Mouse (Mus musculus) subcutaneous adipose tissue, adult 2 months (tissue): ENCODE data around the gene Asgr2. TPM values are rescaled to one million over a fixed set of nuclear protein-coding genes. Genes with fewer than 3 reads are reported as not detected.

Experiments
- polyA plus RNA-seq: library from polyadenylated mRNA; depleted of rRNA; stranded (reverse); fragments of >200 nt; gene quantifications from 2 replicates; pipeline ENCODE4 v1.2.3, GENCODE M21; 2012; ENCODE audit warnings: low replicate concordance; rRNA removed

The Asgr2 gene
- 1.3 and 5.5 TPM in 2 replicates for polyA plus RNA-seq

DNA sequence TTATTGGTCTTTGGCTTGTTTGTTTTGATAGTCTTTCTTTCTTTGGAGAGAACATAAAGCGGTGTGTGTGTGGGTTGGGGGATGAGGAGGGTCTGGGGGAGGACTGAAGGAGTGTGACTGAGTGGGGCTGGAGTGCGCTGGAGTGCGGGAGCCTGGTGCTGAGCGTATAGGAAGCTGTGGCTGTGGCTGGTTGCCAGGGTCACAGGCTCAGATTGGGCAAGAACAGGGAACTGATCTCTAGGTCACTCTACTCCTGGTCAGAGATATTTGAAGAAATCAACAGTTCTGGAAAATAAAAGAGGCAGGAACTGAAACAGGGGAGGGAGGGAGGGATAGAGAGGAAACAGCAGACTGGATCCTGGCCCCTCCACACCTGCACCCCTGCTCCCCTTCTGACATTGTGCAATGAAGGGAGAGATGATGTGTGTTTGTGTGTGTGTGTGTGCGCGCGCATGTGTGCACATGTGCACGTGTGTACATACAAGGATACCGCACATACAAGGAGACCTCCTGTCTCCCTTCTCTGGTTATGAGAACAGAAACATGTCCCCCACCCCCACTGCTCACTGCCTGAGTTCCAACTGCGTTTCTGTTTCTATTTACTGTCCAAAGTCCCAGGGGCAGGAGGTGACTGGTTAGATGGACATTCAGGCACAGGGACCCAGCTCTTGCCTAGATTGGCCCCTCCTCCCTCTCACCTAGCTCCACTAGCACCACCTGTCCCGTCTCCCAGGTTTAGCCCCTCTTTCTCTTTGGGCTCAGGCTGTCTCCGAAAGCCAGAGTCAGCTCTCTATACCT, at the start of gene Asgr2:
Gene Asgr2, plus strand, starts transcription at position 659 of the 798 bp plus-strand sequence.

DNA sequence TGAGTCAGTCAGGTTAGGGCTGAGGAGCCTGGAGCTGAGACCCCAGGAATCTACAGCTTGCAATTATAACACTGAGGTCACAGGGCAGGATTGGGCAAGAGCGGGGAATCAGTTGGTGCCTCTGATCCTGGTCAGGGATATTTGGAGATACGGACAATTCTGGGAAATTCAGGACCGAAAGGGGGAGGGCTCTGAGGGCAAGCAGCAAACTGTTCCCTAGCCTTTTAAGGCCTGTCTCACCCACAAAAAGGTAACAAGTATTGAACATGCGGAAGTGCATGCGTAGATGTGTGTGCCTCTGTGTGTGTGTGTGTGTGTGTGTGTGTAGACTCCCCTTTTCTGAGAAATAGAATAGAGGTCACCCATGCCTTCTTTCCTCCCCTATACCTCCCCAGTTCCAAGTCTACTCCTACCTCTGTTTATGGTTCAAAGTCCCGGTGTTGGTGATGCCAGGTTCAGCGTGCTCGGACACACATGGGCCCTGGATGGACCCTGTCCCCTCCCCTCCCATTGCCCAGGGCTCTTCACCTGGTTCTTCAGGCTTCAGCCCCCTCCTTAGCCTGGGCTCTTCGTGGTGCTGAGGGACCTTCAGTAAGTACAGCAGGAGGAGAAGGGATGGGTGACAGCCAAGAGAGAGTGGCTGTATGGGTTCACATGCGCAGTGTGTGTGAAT, 38.4 kb upstream of the Asgr2 start, which contains the start of gene Asgr1:
Gene Asgr1, plus strand, starts transcription at position 188 of the 673 bp plus-strand sequence.

DNA sequence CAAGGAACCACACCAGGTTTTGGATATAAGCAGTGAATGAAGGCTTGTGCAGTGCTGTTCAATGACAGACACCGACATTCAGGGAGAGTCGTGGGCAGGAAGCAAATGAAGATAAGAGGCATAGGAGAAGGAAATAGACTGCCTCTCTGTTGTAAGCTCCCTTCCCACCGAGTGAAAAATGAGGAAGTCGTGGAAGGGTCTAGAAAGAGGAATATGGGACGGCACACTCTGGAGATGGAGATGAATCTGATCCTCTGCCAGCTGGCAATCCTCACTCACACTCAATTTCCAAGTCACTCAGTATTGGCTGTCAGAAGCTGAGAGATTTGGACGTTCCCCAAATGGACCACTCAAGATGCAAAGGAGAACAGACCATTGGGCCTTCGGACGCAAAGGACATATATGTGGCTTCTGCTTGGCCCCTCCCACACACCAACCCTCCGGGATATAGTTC, 37.5 kb downstream of the Asgr2 start, which contains the start of gene Mgl2:
Gene Mgl2, plus strand, starts transcription at position 404 of the 454 bp plus-strand sequence.

Other genes with a start within 250 kb of the Asgr2 start
- 134 and 164 TPM in 2 replicates for gene Plscr3, start 246.3 kb upstream of the Asgr2 start, polyA plus RNA-seq
- gene Tnk1, start 233.9 kb upstream of the Asgr2 start, polyA plus RNA-seq: 5.0 and 6.3 TPM in 2 replicates
- not detected in 2 replicates for gene Tmem95, start 214.6 kb upstream of the Asgr2 start, polyA plus RNA-seq
- 9.5 and 11.7 TPM in 2 replicates for gene Kctd11, start 211.2 kb upstream of the Asgr2 start, polyA plus RNA-seq
- 3.5 and 5.1 TPM in 2 replicates for gene Acap1, start 197.1 kb upstream of the Asgr2 start, polyA plus RNA-seq
- 0.82 and 2.1 TPM in 2 replicates for gene 2810408A11Rik, start 191.7 kb upstream of the Asgr2 start, polyA plus RNA-seq
- 40.1 and 69.0 TPM in 2 replicates for gene Neurl4, start 191.6 kb upstream of the Asgr2 start, polyA plus RNA-seq
- gene Gps2, start 178.8 kb upstream of the Asgr2 start, polyA plus RNA-seq: 74.4 and 90.7 TPM in 2 replicates
- 533 and 726 TPM in 2 replicates for gene Eif5a, start 170.7 kb upstream of the Asgr2 start, polyA plus RNA-seq
- gene Ybx2, start 156.8 kb upstream of the Asgr2 start, polyA plus RNA-seq: 8.7 and 20.8 TPM in 2 replicates
- 205 and 344 TPM in 2 replicates for gene Slc2a4, start 144.5 kb upstream of the Asgr2 start, polyA plus RNA-seq
- gene Cldn7, start 127.9 kb upstream of the Asgr2 start, polyA plus RNA-seq: 0.49 and 65.8 TPM in 2 replicates
- 106 and 148 TPM in 2 replicates for gene Ctdnep1, start 111.5 kb upstream of the Asgr2 start, polyA plus RNA-seq
- 95.6 and 101 TPM in 2 replicates for gene Elp5, start 110.1 kb upstream of the Asgr2 start, polyA plus RNA-seq
- 566 and 640 TPM in 2 replicates for gene Gabarap, start 101.5 kb upstream of the Asgr2 start, polyA plus RNA-seq
- gene Phf23, start 96.9 kb upstream of the Asgr2 start, polyA plus RNA-seq: 17.1 and 38.9 TPM in 2 replicates
- 9.4 and 27.1 TPM in 2 replicates for gene Dvl2, start 92.0 kb upstream of the Asgr2 start, polyA plus RNA-seq
- 153 and 251 TPM in 2 replicates for gene Acadvl, start 77.2 kb upstream of the Asgr2 start, polyA plus RNA-seq
- gene Dlg4, start 75.7 kb upstream of the Asgr2 start, polyA plus RNA-seq: 16.9 and 56.2 TPM in 2 replicates
- gene Asgr1, start 38.6 kb upstream of the Asgr2 start, polyA plus RNA-seq: 0.13 and 0.24 TPM in 2 replicates
- 25.4 and 35.8 TPM in 2 replicates for gene Mgl2, start 37.7 kb downstream of the Asgr2 start, polyA plus RNA-seq
- 32.3 and 46.6 TPM in 2 replicates for gene Clec10a, start 63.6 kb downstream of the Asgr2 start, polyA plus RNA-seq
- gene Slc16a11, start 120.1 kb downstream of the Asgr2 start, polyA plus RNA-seq: 3.5 and 5.8 TPM in 2 replicates
- 4.4 and 8.0 TPM in 2 replicates for gene Slc16a13, start 128.4 kb downstream of the Asgr2 start, polyA plus RNA-seq
- gene Bcl6b, start 137.2 kb downstream of the Asgr2 start, polyA plus RNA-seq: 15.2 and 24.6 TPM in 2 replicates
- 56.7 and 89.9 TPM in 2 replicates for gene 0610010K14Rik, start 145.3 kb downstream of the Asgr2 start, polyA plus RNA-seq
- gene Gm21988, start 147.2 kb downstream of the Asgr2 start, polyA plus RNA-seq: 8.0 and 8.3 TPM in 2 replicates
- gene Rnasek, start 147.2 kb downstream of the Asgr2 start, polyA plus RNA-seq: 223 and 400 TPM in 2 replicates
- 2.5 and 7.8 TPM in 2 replicates for gene Alox12, start 162.7 kb downstream of the Asgr2 start, polyA plus RNA-seq
- gene Alox12e, start 230.0 kb downstream of the Asgr2 start, polyA plus RNA-seq: 0.19 and 16.2 TPM in 2 replicates